ENCODE assay signal across 8 mouse cellular contexts in the genomic region with DNA sequence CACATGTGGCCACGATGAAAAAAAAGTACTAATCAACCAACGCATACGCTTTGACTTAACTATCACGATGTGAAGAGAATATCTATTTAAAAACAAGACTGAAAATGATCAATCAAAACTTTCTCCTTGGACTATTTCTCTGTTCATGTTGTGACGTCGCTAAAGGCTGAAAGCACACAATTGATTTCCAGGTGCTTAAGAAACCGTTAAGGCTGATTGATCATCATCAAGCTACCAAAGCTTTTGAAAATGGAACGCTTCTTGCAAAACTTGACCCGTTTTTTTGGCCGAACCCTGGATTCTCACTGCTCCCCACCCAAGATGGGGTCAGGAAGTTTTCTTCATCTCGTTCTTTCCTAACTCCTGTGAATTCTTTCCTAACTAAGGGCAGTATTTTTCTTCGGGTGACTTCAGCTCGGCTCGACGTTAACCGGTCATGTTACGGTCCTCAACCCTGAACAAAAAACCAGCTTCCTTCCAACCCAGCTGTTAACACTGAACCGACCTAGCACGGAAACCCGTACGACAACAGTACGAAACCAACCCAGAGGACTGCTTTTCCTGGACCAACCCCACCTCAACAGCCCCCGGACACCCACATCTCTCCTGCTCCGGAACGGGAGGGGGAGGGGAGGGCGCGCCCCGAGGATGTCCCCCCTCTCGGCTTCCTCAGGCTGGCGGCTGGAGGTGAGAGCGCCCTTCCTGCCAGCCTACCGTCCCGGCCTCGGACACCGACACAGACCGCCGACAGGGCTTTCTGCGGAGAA. TPM values are rescaled to one million over a fixed set of nuclear protein-coding genes. Genes with fewer than 3 reads are reported as not detected.
DNase-seq lines count a peak whose midpoint lies in the region; ATAC-seq and TF ChIP-seq lines count a peak whose summit lies in the region.

No protein-coding gene starts in this region.

- no peak for TF ChIP-seq POLR2A in heart, adult 2 months (IDR thresholded peaks at IDR 0.05; ENCODE audit: insufficient read depth, low read depth, low read length)
- no peak for TF ChIP-seq POLR2A in CH12.LX (IDR thresholded peaks at IDR 0.05; ENCODE audit: low read depth, low read length)

- no peak for TF ChIP-seq EP300 in heart, adult 2 months (IDR thresholded peaks at IDR 0.05; ENCODE audit: insufficient read depth, low read depth, low read length)
- no peak for TF ChIP-seq EP300 in CH12.LX (IDR thresholded peaks at IDR 0.05; ENCODE audit: low read length)

- H3K9me3 ChIP-seq in CH12.LX (replicated peaks; ENCODE audit: low read length) = peaks cover 8% of the 10 kb centered on the region
- H3K9me3 ChIP-seq in embryonic facial prominence, embryonic 12.5 days = no peaks in the 10 kb centered on the region
- peaks cover 10% of the 10 kb centered on the region for H3K9me3 ChIP-seq in hindbrain, embryonic 16.5 days (ENCODE audit: control insufficient read depth, low read length)
- peaks cover 12% of the 10 kb centered on the region for H3K9me3 ChIP-seq in midbrain, embryonic 10.5 days (replicated peaks)

- peak overlapping the region; percentile 84 for H3K9ac ChIP-seq in heart, adult 2 months (ENCODE audit: low read depth, low read length)
- peak overlapping the region; percentile 55 for H3K9ac ChIP-seq in CH12.LX (ENCODE audit: insufficient read depth, low read depth)
- H3K9ac ChIP-seq in embryonic facial prominence, embryonic 12.5 days = peak overlapping the region; percentile 92
- H3K9ac ChIP-seq in hindbrain, embryonic 16.5 days (ENCODE audit: low read depth, low read length) = peak overlapping the region; percentile 93

- 0 out of 2 replicates have a peak, but pooled peaks cover 3% of the 10 kb centered on the region for H3K79me2 ChIP-seq in heart, adult 2 months (replicated peaks; ENCODE audit: control insufficient read depth, insufficient read depth, low read length)
- H3K79me2 ChIP-seq in CH12.LX (replicated peaks; ENCODE audit: control insufficient read depth, extremely low read depth, insufficient read depth, poor library complexity, severe bottlenecking) = peaks cover 44% of the 10 kb centered on the region

- H3K4me3 ChIP-seq in heart, adult 2 months = peak overlapping the region; percentile 93
- H3K4me3 ChIP-seq in CH12.LX (replicated peaks in 1 of 3; ENCODE audit: low read depth in 2 of 3, low read length in 2 of 3, poor library complexity in 1 of 3) = peak overlapping the region; percentile 83 to 96 (median 83)
- peak overlapping the region; percentile 85 for H3K4me3 ChIP-seq in embryonic facial prominence, embryonic 12.5 days
- peak overlapping the region; percentile 97 for H3K4me3 ChIP-seq in hindbrain, embryonic 16.5 days (ENCODE audit: low read length)
- H3K4me3 ChIP-seq in midbrain, embryonic 10.5 days = peak overlapping the region; percentile 96

- no peak for TF ChIP-seq RAD21 in CH12.LX (IDR thresholded peaks at IDR 0.05; ENCODE audit: low read depth, low read length)

- peaks cover 1% of the 10 kb centered on the region; the same call in 1 of the 2 replicates for H3K4me1 ChIP-seq in heart, adult 2 months (ENCODE audit: control insufficient read depth, insufficient read depth, low read length)
- H3K4me1 ChIP-seq in CH12.LX (ENCODE audit: control insufficient read depth in 1 of 2, insufficient read depth in 2 of 2) = peaks cover 0 to 29% of the 10 kb centered on the region in 2 experiments; a peak in 2 of 4 replicates
- H3K4me1 ChIP-seq in embryonic facial prominence, embryonic 12.5 days = peaks cover 10% of the 10 kb centered on the region
- H3K4me1 ChIP-seq in hindbrain, embryonic 16.5 days (ENCODE audit: control insufficient read depth, insufficient read depth, low read depth, low read length) = peaks cover 17% of the 10 kb centered on the region
- peaks cover 29% of the 10 kb centered on the region for H3K4me1 ChIP-seq in midbrain, embryonic 10.5 days

- in situ Hi-C loops in CH12.LX (cut with MboI; ENCODE audit: low pct_ligation_motif_present, low pct_unique_long_range_greater_than_20kb, low sequenced_read_pairs) = no loop called here

- peaks cover 18% of the 10 kb centered on the region for H3K36me3 ChIP-seq in heart, adult 2 months (ENCODE audit: control insufficient read depth, insufficient read depth, low read length)
- H3K36me3 ChIP-seq in CH12.LX (replicated peaks in 1 of 2; ENCODE audit: control insufficient read depth in 1 of 2, insufficient read depth in 1 of 2, low read length in 1 of 2) = peaks cover 0 to 10% of the 10 kb centered on the region in 2 experiments
- H3K36me3 ChIP-seq in embryonic facial prominence, embryonic 12.5 days = 0 out of 2 replicates have a peak, but pooled peaks cover 3% of the 10 kb centered on the region
- peaks cover 9% of the 10 kb centered on the region for H3K36me3 ChIP-seq in hindbrain, embryonic 16.5 days (ENCODE audit: control insufficient read depth, insufficient read depth, low read length)
- peaks cover 14% of the 10 kb centered on the region for H3K36me3 ChIP-seq in midbrain, embryonic 10.5 days

- ATAC-seq in embryonic facial prominence, embryonic 12.5 days (ENCODE audit: insufficient number of reproducible peaks, insufficient read depth, low FRiP score, low TSS enrichment) = peak; percentile 54
- ATAC-seq in hindbrain, embryonic 16.5 days = no peak; the same call in 1 of the 2 replicates

- peak overlapping the region; percentile 62 for H3K4me2 ChIP-seq in CH12.LX (ENCODE audit: insufficient read depth, low read depth, poor library complexity, severe bottlenecking)
- peak overlapping the region; percentile 60 for H3K4me2 ChIP-seq in embryonic facial prominence, embryonic 12.5 days (replicated peaks)
- peak overlapping the region; percentile 90 for H3K4me2 ChIP-seq in hindbrain, embryonic 16.5 days (ENCODE audit: low read length)

- DNase-seq in heart, adult 2 months = no peak
- DNase-seq in heart, postnatal 10 days = no peak
- DNase-seq in CH12.LX (ENCODE audit: extremely low read depth) = peak; percentile 45
- no peak for DNase-seq in midbrain, embryonic 10.5 days (ENCODE audit: low spot score)
- no peak for DNase-seq in urinary bladder, postnatal 36 days (ENCODE audit: low spot score in 2 of 2)
- DNase-seq in right cerebral cortex, postnatal 25 days = no peak

- no peaks in the 10 kb centered on the region for H3K27me3 ChIP-seq in heart, adult 2 months (ENCODE audit: control insufficient read depth, insufficient read depth, low read length)
- H3K27me3 ChIP-seq in CH12.LX (replicated peaks) = no peaks in the 10 kb centered on the region
- no peaks in the 10 kb centered on the region for H3K27me3 ChIP-seq in embryonic facial prominence, embryonic 12.5 days
- no peaks in the 10 kb centered on the region for H3K27me3 ChIP-seq in hindbrain, embryonic 16.5 days (replicated peaks; ENCODE audit: control insufficient read depth, insufficient read depth, low read length)
- no peaks in the 10 kb centered on the region for H3K27me3 ChIP-seq in midbrain, embryonic 10.5 days (ENCODE audit: low read depth, poor library complexity, severe bottlenecking)

- H3K27ac ChIP-seq in heart, adult 2 months = peak overlapping the region; percentile 96
- peak overlapping the region; percentile 83; the same call in 1 of the 2 replicates for H3K27ac ChIP-seq in CH12.LX (ENCODE audit: insufficient read depth, low read depth)
- peak overlapping the region; percentile 87 for H3K27ac ChIP-seq in embryonic facial prominence, embryonic 12.5 days
- H3K27ac ChIP-seq in hindbrain, embryonic 16.5 days (ENCODE audit: low read depth, low read length) = peak overlapping the region; percentile 85
- peak overlapping the region; percentile 96 for H3K27ac ChIP-seq in midbrain, embryonic 10.5 days (replicated peaks)

- intact Hi-C loops in heart, adult 2 months (cut with DNase I) = loop anchor here (1.0 to 10.0 kb wide), 5 partner anchors 25 to 610 kb away; partner anchors contain the start of gene Slc35g2
- intact Hi-C loops in heart, postnatal 10 days (cut with DNase I) = loop anchor here (1.0 to 10.0 kb wide), 6 partner anchors 24 to 610 kb away; no protein-coding TSS in a partner anchor

- TF ChIP-seq CTCF in heart, adult 2 months (IDR thresholded peaks at IDR 0.05) = no peak
- TF ChIP-seq CTCF in CH12.LX (conservative IDR thresholded peaks at IDR 0.05 in 1 of 2, IDR thresholded peaks at IDR 0.05 in 1 of 2; ENCODE audit: low read depth in 2 of 2, low read length in 2 of 2) = no peak

- under 1% methylated on average over 38 of the region's 38 CpGs for WGBS in heart, adult 2 months
- under 1% methylated on average over 38 of the region's 38 CpGs for WGBS in embryonic facial prominence, embryonic 12.5 days
- under 1% methylated on average over 36 of the region's 38 CpGs for WGBS in hindbrain, embryonic 16.5 days
- 2% methylated on average over 38 of the region's 38 CpGs for WGBS in midbrain, embryonic 10.5 days

- dilution Hi-C loops in CH12.LX (cut with MboI; ENCODE audit: extremely low pct_ligation_motif_present, extremely low pct_unique_long_range_greater_than_20kb, low sequenced_read_pairs) = no loop called here

RNA-seq across cellular contexts. Expression of gene Nck1, which starts 0.8 kb away (rescaled TPM):
- 10 to 100 TPM; 41.7 to 47.5 TPM for total RNA-seq in heart, adult 2 months (2021)
- polyA plus RNA-seq in heart, adult 2 months (2012; rRNA removed) = 7.0 and 19.6 TPM in 2 replicates
- total RNA-seq in heart, postnatal 10 days (2021) = 10 to 100 TPM; 56.7 to 65.8 TPM
- total RNA-seq in CH12.LX (2012; rRNA removed) = 16.7 and 17.5 TPM in 2 replicates
- total RNA-seq in CH12.LX (2014; rRNA removed) = 25.1 and 25.2 TPM in 2 replicates
- polyA plus RNA-seq in CH12.LX (2012; ENCODE audit: insufficient read length, low read depth) = 27.4 and 31.9 TPM in 2 replicates
- polyA plus RNA-seq in embryonic facial prominence, embryonic 12.5 days (2016; fragmentation: Nextera tagmentation; extraction: Ambion mirVana) = 75.2 and 79.6 TPM in 2 replicates
- 60.3 and 61.6 TPM in 2 replicates for polyA plus RNA-seq in hindbrain, embryonic 16.5 days (2015; fragmentation: Nextera tagmentation; extraction: Ambion mirVana)
- 58.8 and 63.5 TPM in 2 replicates for polyA plus RNA-seq in midbrain, embryonic 10.5 days (2016; fragmentation: Nextera tagmentation; extraction: Ambion mirVana)

RNA-seq across cellular contexts. Expression of gene Slc35g2, which starts 25.8 kb away (rescaled TPM):
- 1 to 10 TPM; 3.9 to 5.0 TPM for total RNA-seq in heart, adult 2 months (2021)
- 3.0 and 6.4 TPM in 2 replicates for polyA plus RNA-seq in heart, adult 2 months (2012; rRNA removed)
- total RNA-seq in heart, postnatal 10 days (2021) = 1 to 10 TPM; 6.5 to 7.1 TPM
- total RNA-seq in CH12.LX (2012; rRNA removed) (not detected in 2 replicates), CH12.LX (2014; rRNA removed) (not detected in 2 replicates)
- 0.74 TPM in 1 of 2 replicates, not detected in the other for polyA plus RNA-seq in CH12.LX (2012; ENCODE audit: insufficient read length, low read depth)
- polyA plus RNA-seq in embryonic facial prominence, embryonic 12.5 days (2016; fragmentation: Nextera tagmentation; extraction: Ambion mirVana) = 4.4 and 5.2 TPM in 2 replicates
- polyA plus RNA-seq in hindbrain, embryonic 16.5 days (2015; fragmentation: Nextera tagmentation; extraction: Ambion mirVana) = 24.3 and 33.0 TPM in 2 replicates
- 6.5 TPM in 2 replicates for polyA plus RNA-seq in midbrain, embryonic 10.5 days (2016; fragmentation: Nextera tagmentation; extraction: Ambion mirVana)

RNA-seq across cellular contexts. Expression of gene Stag1, which starts 52.5 kb away (rescaled TPM):
- 10 to 100 TPM; 27.8 TPM for total RNA-seq in heart, adult 2 months (2021)
- polyA plus RNA-seq in heart, adult 2 months (2012; rRNA removed) = 4.1 and 8.1 TPM in 2 replicates
- total RNA-seq in heart, postnatal 10 days (2021) = 10 to 100 TPM; 41.3 to 42.6 TPM
- total RNA-seq in CH12.LX (2012; rRNA removed) = 24.5 and 29.5 TPM in 2 replicates
- 33.7 and 37.4 TPM in 2 replicates for total RNA-seq in CH12.LX (2014; rRNA removed)
- 43.2 and 45.9 TPM in 2 replicates for polyA plus RNA-seq in CH12.LX (2012; ENCODE audit: insufficient read length, low read depth)
- 60.6 and 70.5 TPM in 2 replicates for polyA plus RNA-seq in embryonic facial prominence, embryonic 12.5 days (2016; fragmentation: Nextera tagmentation; extraction: Ambion mirVana)
- 21.9 and 23.4 TPM in 2 replicates for polyA plus RNA-seq in hindbrain, embryonic 16.5 days (2015; fragmentation: Nextera tagmentation; extraction: Ambion mirVana)
- 50.8 and 51.6 TPM in 2 replicates for polyA plus RNA-seq in midbrain, embryonic 10.5 days (2016; fragmentation: Nextera tagmentation; extraction: Ambion mirVana)

RNA-seq across cellular contexts. Expression of gene Il20rb, which starts 58.5 kb away (rescaled TPM):
- total RNA-seq in heart, adult 2 months (2021) = 1 to 10 TPM in 1 of 2 experiments, under 1 TPM in 1; 0.86 to 1.6 TPM
- polyA plus RNA-seq in heart, adult 2 months (2012; rRNA removed) = 1.7 and 2.0 TPM in 2 replicates
- 1 to 10 TPM; 2.2 to 4.4 TPM for total RNA-seq in heart, postnatal 10 days (2021)
- 0.42 and 1.0 TPM in 2 replicates for total RNA-seq in CH12.LX (2012; rRNA removed)
- 1.2 and 1.3 TPM in 2 replicates for total RNA-seq in CH12.LX (2014; rRNA removed)
- 2.8 and 3.1 TPM in 2 replicates for polyA plus RNA-seq in CH12.LX (2012; ENCODE audit: insufficient read length, low read depth)
- polyA plus RNA-seq in embryonic facial prominence, embryonic 12.5 days (2016; fragmentation: Nextera tagmentation; extraction: Ambion mirVana) = 1.2 and 1.3 TPM in 2 replicates
- 0.66 and 1.1 TPM in 2 replicates for polyA plus RNA-seq in hindbrain, embryonic 16.5 days (2015; fragmentation: Nextera tagmentation; extraction: Ambion mirVana)
- 0.80 and 0.98 TPM in 2 replicates for polyA plus RNA-seq in midbrain, embryonic 10.5 days (2016; fragmentation: Nextera tagmentation; extraction: Ambion mirVana)
